Mouse (Mus musculus): ENCODE data around the gene Fto. TPM values are rescaled to one million over a fixed set of nuclear protein-coding genes. Genes with fewer than 3 reads are reported as not detected.

Gene Fto
- polyA plus RNA-seq, 1 experiment from 2014 or later = 62.5 TPM

GRCm38 (mm10) chr8:91496000-91496399, 182.7 kb downstream of the Fto start:
- Histone ChIP-seq H3K9ac (no peak overlapping the region), H3K4me1 (no peaks in the 10 kb centered on the region), H3K9me3 (no peaks in the 10 kb centered on the region), H3K4me2 (no peak overlapping the region), H3K27ac (no peak overlapping the region), H3K27me3 (replicated peaks) (no peaks in the 10 kb centered on the region), H3K36me3 (no peaks in the 10 kb centered on the region), H3K4me3 (replicated peaks) (no peak overlapping the region)
- no peak for ATAC-seq (ENCODE audit: insufficient read depth, low FRiP score, low read depth)

DNA sequence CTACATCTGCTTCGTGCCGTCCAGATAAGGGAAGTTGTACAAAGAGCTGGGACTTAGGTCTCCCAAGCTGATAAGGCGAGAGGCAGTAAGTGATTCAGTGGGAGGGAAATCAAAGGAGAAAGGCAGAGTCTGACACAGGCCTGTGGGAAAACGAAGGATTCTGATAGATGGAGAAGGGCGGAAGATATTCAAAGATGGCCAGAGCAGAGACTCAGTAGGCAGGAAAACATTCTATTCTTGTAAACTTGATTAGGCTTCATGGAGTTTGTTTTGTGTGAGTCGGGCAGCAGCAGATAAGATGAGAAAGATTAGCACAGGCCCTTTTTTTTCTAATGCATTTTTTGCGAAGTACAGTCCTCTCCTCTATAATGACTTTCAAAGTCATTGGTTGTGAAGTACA, 183.6 kb downstream of the Fto start:
- H3K4me1 ChIP-seq = no peaks in the 10 kb centered on the region
- H3K4me3 ChIP-seq (replicated peaks) = no peak overlapping the region
- no peak overlapping the region for H3K9ac ChIP-seq
- H3K4me2 ChIP-seq = no peak overlapping the region
- no peaks in the 10 kb centered on the region for H3K9me3 ChIP-seq
- WGBS = 55% methylated on average over 7 of the region's 7 CpGs
- no peaks in the 10 kb centered on the region for H3K36me3 ChIP-seq
- no peak for ATAC-seq (ENCODE audit: insufficient read depth, low FRiP score, low read depth)
- H3K27ac ChIP-seq = no peak overlapping the region
- H3K27me3 ChIP-seq (replicated peaks) = no peaks in the 10 kb centered on the region

DNA sequence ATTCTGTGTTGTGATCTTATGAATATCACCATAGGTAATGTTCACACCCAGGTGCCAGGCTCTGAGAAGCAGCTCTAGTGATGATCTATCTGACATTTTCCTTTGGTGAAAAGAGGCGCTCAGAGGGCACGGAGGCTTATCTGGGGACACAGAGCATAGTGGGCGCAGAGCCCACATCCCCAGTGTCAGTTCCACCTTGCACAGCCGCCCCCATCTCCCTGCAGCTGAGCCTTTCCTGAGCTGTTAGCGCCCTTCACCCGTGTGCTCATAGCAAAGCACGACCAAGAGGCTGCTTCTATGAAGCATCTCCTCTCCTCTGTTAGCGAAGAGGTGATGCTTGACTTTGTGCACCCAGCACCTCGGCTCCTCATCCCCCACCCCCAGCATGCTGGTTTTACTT, 185.3 kb downstream of the Fto start:
- Histone ChIP-seq H3K36me3 (no peaks in the 10 kb centered on the region), H3K27ac (no peak overlapping the region), H3K4me2 (no peak overlapping the region), H3K9ac (no peak overlapping the region), H3K4me1 (0 out of 2 replicates have a peak, but pooled peaks cover 1% of the 10 kb centered on the region), H3K4me3 (replicated peaks) (no peak overlapping the region), H3K9me3 (no peaks in the 10 kb centered on the region), H3K27me3 (replicated peaks) (no peaks in the 10 kb centered on the region)
- no peak for ATAC-seq (ENCODE audit: insufficient read depth, low FRiP score, low read depth)
- WGBS = 84% methylated on average over 9 of the region's 9 CpGs

- no peaks in the 10 kb centered on the region for H3K9me3 ChIP-seq
- no peak overlapping the region for H3K4me3 ChIP-seq (replicated peaks)
- no peaks in the 10 kb centered on the region for H3K36me3 ChIP-seq
- H3K9ac ChIP-seq = no peak overlapping the region
- 61% methylated on average over 2 of the region's 2 CpGs for WGBS
- H3K27ac ChIP-seq = no peak overlapping the region
- no peaks in the 10 kb centered on the region for H3K27me3 ChIP-seq (replicated peaks)
- ATAC-seq (ENCODE audit: insufficient read depth, low FRiP score, low read depth) = no peak
- 0 out of 2 replicates have a peak, but pooled peaks cover 5% of the 10 kb centered on the region for H3K4me1 ChIP-seq
- H3K4me2 ChIP-seq = no peak overlapping the region
Observed at GRCm38 (mm10) chr8:91499303-91499702, 186.0 kb downstream of the Fto start.

DNA sequence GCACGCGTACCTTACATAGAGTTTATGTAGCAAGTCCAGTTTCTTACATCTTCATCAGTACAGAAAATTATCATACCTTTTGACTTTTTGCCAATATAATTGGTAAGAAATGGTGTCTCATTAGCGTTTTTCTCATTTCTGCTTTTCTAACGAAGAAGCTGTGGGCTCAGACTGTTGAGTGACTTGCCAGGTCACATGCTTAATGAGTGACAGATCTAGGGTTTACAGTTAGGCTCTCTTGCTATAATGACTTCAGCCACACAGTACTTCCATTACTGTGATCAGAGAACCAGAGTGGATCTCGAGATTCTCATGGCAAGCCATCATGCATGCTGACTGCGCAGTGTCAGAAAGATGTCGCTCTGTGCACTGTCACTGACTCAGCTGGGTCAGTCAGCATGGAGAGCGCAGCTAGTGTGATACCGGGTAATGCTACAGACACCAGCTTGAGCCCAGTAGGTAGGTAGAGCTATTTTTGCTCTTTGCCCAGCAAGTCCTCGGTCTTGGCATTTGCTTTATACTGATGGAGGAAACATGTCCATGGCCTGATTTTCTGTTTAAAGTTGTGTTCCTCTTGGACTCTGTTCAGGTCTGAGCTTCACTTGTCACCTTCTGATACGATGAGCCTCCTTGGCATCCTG, 188.8 kb downstream of the Fto start:
- Histone ChIP-seq H3K9me3 (no peaks in the 10 kb centered on the region), H3K4me2 (no peak overlapping the region), H3K36me3 (no peaks in the 10 kb centered on the region), H3K27me3 (replicated peaks) (no peaks in the 10 kb centered on the region), H3K9ac (no peak overlapping the region), H3K4me3 (replicated peaks) (no peak overlapping the region), H3K4me1 (peaks cover 19% of the 10 kb centered on the region), H3K27ac (no peak overlapping the region)
- ATAC-seq (ENCODE audit: insufficient read depth, low FRiP score, low read depth) = no peak
- WGBS = 87% methylated on average over 11 of the region's 11 CpGs

DNA sequence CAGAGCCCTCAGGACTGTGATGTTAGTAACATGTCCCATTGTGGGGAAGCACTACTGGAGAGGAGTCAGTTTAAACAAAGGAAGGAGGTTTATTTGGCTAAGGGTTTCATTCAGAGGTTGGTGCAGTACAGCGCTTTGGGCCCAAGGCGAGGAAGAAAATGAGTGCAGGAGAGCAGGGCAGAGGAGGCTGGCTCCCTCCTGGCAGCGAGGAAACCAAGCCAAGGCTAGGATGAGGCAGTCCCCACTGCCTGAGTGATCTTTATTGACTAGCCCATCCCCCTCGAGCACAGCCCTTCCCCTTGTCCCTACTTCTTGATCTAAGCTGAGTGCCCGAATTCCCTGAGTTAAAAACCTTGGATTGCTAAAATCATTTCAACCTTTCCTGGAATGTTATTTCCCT, 189.5 kb downstream of the Fto start:
- Histone ChIP-seq H3K27me3 (replicated peaks) (no peaks in the 10 kb centered on the region), H3K9ac (no peak overlapping the region), H3K27ac (no peak overlapping the region), H3K4me3 (replicated peaks) (no peak overlapping the region), H3K36me3 (no peaks in the 10 kb centered on the region), H3K4me1 (peaks cover 22% of the 10 kb centered on the region), H3K9me3 (no peaks in the 10 kb centered on the region), H3K4me2 (no peak overlapping the region)
- WGBS = 64% methylated on average over 5 of the region's 5 CpGs
- no peak for ATAC-seq (ENCODE audit: insufficient read depth, low FRiP score, low read depth)

DNA sequence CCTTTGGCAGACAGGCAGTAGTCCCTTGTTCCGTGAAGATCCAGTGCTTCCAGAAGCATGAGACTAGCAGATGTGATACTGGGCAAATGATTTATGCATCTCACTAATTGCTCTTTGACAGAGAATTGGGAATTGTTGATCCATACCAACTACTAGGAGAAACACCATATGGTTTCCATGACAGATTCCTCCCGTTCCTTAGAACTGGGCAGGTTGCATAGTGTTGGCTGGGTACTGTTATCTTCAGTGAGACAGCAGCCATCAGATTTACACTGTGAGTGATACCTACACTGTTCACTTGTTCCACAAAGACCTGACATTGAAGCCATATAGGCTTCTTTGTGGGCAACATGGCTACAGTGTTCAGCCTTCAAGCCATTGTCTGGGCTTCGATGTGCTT, 191.0 kb downstream of the Fto start:
- no peak for ATAC-seq (ENCODE audit: insufficient read depth, low FRiP score, low read depth)
- H3K36me3 ChIP-seq = no peaks in the 10 kb centered on the region
- H3K27me3 ChIP-seq (replicated peaks) = no peaks in the 10 kb centered on the region
- WGBS = 75% methylated on average over 3 of the region's 3 CpGs
- no peak overlapping the region for H3K4me3 ChIP-seq (replicated peaks)
- peaks cover 22% of the 10 kb centered on the region for H3K4me1 ChIP-seq
- peak overlapping the region; percentile 55; the same call in 1 of the 2 replicates for H3K27ac ChIP-seq
- H3K9ac ChIP-seq = no peak overlapping the region
- no peaks in the 10 kb centered on the region for H3K9me3 ChIP-seq
- H3K4me2 ChIP-seq = no peak overlapping the region

- WGBS = 44% methylated on average over 10 of the region's 10 CpGs
- Histone ChIP-seq H3K27ac (peak overlapping the region; percentile 55), H3K4me1 (peaks cover 22% of the 10 kb centered on the region), H3K4me2 (no peak overlapping the region), H3K4me3 (replicated peaks) (no peak overlapping the region), H3K9me3 (no peaks in the 10 kb centered on the region), H3K9ac (no peak overlapping the region), H3K27me3 (replicated peaks) (no peaks in the 10 kb centered on the region), H3K36me3 (no peaks in the 10 kb centered on the region)
- ATAC-seq (ENCODE audit: insufficient read depth, low FRiP score, low read depth) = no peak
Observed at GRCm38 (mm10) chr8:91504891-91505290, 191.6 kb downstream of the Fto start.

GRCm38 (mm10) chr8:91505411-91505954, 192.2 kb downstream of the Fto start:
- no peak overlapping the region for H3K4me3 ChIP-seq (replicated peaks)
- WGBS = 64% methylated on average over 8 of the region's 8 CpGs
- peaks cover 22% of the 10 kb centered on the region for H3K4me1 ChIP-seq
- H3K9me3 ChIP-seq = no peaks in the 10 kb centered on the region
- peak; percentile 91 for ATAC-seq (ENCODE audit: insufficient read depth, low FRiP score, low read depth)
- no peaks in the 10 kb centered on the region for H3K27me3 ChIP-seq (replicated peaks)
- no peaks in the 10 kb centered on the region for H3K36me3 ChIP-seq
- no peak overlapping the region for H3K4me2 ChIP-seq
- no peak overlapping the region for H3K9ac ChIP-seq
- H3K27ac ChIP-seq = peak overlapping the region; percentile 55

DNA sequence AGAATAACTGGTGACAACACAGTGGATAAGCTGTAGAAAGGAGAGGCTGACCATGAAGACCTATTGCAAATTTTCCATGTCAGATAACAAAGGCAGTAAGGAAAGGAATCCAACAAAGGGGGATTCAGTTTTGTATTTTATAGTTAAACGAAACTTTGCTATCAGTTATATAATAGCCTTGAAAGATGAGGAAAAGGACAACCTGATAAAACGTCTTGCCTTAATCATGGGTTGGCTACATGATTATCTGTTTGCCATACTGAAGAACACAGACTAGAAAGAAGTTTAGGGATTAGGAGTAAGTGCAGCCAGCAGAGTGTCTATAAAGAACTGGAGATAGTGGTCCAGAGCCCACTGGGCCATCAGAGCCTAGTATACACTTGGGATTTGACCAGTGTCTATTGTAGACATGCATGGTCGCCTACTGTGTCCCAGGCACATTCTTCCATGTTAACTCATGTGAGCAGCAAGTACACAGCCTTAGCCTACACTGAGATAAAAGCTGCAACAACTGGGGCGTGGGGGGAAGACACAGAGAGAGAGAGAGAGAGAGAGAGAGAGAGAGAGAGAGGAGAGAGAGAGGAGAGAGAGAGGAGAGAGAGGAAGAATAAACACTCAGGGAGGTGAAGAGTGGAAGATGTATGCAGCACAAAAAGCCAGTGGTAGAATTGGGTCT, 192.8 kb downstream of the Fto start:
- Histone ChIP-seq H3K36me3 (no peaks in the 10 kb centered on the region), H3K27ac (peak overlapping the region; percentile 55), H3K4me3 (replicated peaks) (no peak overlapping the region), H3K9me3 (no peaks in the 10 kb centered on the region), H3K27me3 (replicated peaks) (no peaks in the 10 kb centered on the region), H3K4me2 (no peak overlapping the region), H3K4me1 (peaks cover 22% of the 10 kb centered on the region), H3K9ac (no peak overlapping the region)
- no peak for ATAC-seq (ENCODE audit: insufficient read depth, low FRiP score, low read depth)
- 58% methylated on average over 4 of the region's 4 CpGs for WGBS

DNA sequence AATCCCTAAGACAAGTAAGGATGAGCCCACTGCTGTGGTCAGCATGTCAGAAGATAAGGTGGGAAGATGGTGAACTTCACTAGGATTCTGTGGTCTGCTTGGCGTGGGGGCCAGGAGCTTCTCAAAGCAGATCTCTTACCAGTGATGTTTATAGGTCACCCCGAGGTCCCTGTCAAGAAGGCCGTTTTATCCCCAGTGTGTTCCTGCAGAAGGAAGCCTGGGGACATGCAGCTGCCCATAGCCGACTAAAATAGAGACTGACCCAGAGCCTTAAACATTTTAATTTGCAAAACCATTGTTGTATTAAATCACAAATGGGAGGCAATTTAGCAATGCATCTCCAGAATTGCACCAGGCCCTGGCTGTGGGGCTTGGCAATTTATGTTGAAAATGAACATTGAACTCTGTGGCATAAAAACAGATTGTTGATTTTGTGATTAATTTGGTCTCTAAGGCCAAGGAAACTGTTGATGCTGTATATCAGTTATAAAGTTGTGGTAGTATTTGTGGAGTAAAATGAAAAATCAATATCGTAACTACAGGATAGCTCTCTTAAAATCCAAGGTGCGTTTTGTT, 193.4 kb downstream of the Fto start:
- ATAC-seq (ENCODE audit: insufficient read depth, low FRiP score, low read depth) = no peak
- Histone ChIP-seq H3K4me2 (no peak overlapping the region), H3K36me3 (no peaks in the 10 kb centered on the region), H3K4me3 (replicated peaks) (no peak overlapping the region), H3K27ac (no peak overlapping the region), H3K9me3 (no peaks in the 10 kb centered on the region), H3K27me3 (replicated peaks) (no peaks in the 10 kb centered on the region), H3K4me1 (peaks cover 22% of the 10 kb centered on the region), H3K9ac (no peak overlapping the region)
- 66% methylated on average over 6 of the region's 6 CpGs for WGBS

DNA sequence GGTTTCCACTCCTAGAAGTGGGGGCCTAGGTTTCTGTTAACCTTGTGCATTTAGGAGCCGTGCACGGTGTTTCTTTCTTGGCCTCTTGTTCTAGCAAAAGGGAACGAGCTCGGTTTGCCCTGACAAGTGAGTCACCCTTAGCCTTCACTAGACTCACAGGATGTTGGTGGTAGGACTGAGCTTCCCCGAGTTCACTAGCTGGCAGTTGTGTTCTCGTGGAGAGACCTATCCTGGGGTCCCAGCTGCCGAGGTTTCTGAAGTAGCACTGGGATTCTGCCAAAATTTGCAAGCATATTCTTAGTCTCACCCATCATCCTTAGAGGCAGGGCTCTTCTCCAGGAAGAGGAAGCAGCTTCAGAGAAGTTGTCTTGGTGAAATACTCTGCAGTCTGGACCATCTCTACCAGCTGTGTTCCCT, 194.4 kb downstream of the Fto start:
- H3K27me3 ChIP-seq (replicated peaks) = no peaks in the 10 kb centered on the region
- H3K36me3 ChIP-seq = no peaks in the 10 kb centered on the region
- no peak overlapping the region for H3K4me2 ChIP-seq
- ATAC-seq (ENCODE audit: insufficient read depth, low FRiP score, low read depth) = no peak
- peaks cover 22% of the 10 kb centered on the region for H3K4me1 ChIP-seq
- no peak overlapping the region for H3K4me3 ChIP-seq (replicated peaks)
- WGBS = 47% methylated on average over 7 of the region's 7 CpGs
- H3K27ac ChIP-seq = peak overlapping the region; percentile 2
- H3K9ac ChIP-seq = no peak overlapping the region
- H3K9me3 ChIP-seq = no peaks in the 10 kb centered on the region

Data from stomach, embryonic 15.5 days (tissue).